Mouse (Mus musculus): Measurements from ENCODE around the gene Gata3. TPM values are rescaled to one million over a fixed set of nuclear protein-coding genes. Genes with fewer than 3 reads are reported as not detected.

Gata3 gene
- polyA plus RNA-seq, 1 experiment: 4.0 TPM

DNA sequence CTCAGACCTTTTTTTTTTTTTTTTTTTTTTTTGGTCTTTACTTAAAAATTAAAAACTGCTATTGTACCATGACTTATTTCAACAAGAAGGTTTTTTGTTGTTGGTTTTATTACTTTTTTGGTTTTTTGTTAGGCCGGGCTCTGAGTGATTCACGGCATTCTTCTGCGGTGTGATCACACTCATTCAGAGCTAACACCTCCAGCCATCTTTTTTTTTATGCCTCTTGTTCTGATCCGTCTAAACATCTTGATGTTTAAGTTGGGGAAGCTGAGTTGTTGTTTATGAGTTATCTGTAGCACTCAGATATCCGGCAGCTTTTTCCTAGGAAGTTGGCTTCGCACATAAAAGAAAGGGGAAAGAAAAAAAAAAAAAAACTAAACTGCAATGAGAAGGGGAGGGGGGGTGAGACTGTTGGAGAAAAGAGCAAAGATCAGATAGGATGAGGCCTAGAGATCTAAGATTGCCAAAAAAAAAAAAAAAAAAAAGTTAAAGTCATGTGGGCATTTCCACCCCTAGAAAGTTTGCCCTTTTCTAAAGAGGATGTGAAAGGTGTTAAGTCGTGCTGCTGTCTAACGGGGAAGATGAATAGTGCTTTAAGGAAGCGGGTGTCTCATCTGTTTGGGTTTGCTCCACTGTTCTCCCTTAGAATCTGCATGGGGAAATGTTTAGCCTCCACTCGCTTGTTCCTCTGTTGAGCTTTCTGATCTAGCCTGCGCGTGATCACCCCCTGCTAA, 22.6 kb downstream of the Gata3 start:
- Histone ChIP-seq H3K79me3 (ENCODE audit: low read depth) (no peaks in the 10 kb centered on the region), H3K79me2 (ENCODE audit: control insufficient read depth, insufficient read depth) (no peaks in the 10 kb centered on the region), H3K27me3 (ENCODE audit: control insufficient read depth, insufficient read depth, insufficient read length) (no peaks in the 10 kb centered on the region), H3ac (ENCODE audit: control insufficient read depth, insufficient read length, low read depth) (no peak overlapping the region), H3K4me3 (ENCODE audit: insufficient read depth, poor library complexity, severe bottlenecking) (no peak overlapping the region), H3K36me3 (ENCODE audit: control insufficient read depth, insufficient read depth) (peaks cover 10% of the 10 kb centered on the region)
- TF ChIP-seq CTCF (IDR thresholded peaks at IDR 0.05; ENCODE audit: control insufficient read depth, insufficient read depth, insufficient read length) (no peak), MYOG (IDR thresholded peaks at IDR 0.05; ENCODE audit: control insufficient read depth, extremely low read depth, insufficient read length) (no peak), USF1 (IDR thresholded peaks at IDR 0.05; ENCODE audit: low read depth) (no peak), FOSL1 (IDR thresholded peaks at IDR 0.05; ENCODE audit: insufficient read depth, low read length, poor library complexity, severe bottlenecking) (no peak), CEBPB (IDR thresholded peaks at IDR 0.05; ENCODE audit: low read depth) (no peak), MAX (IDR thresholded peaks at IDR 0.05) (no peak)

- Histone ChIP-seq H3K36me3 (ENCODE audit: control insufficient read depth, insufficient read depth) (peaks cover 7% of the 10 kb centered on the region), H3K4me3 (ENCODE audit: insufficient read depth, poor library complexity, severe bottlenecking) (no peak overlapping the region), H3K79me3 (ENCODE audit: low read depth) (no peaks in the 10 kb centered on the region), H3K27me3 (ENCODE audit: control insufficient read depth, insufficient read depth, insufficient read length) (no peaks in the 10 kb centered on the region), H3ac (ENCODE audit: control insufficient read depth, insufficient read length, low read depth) (no peak overlapping the region), H3K79me2 (ENCODE audit: control insufficient read depth, insufficient read depth) (no peaks in the 10 kb centered on the region)
- TF ChIP-seq FOSL1 (IDR thresholded peaks at IDR 0.05; ENCODE audit: insufficient read depth, low read length, poor library complexity, severe bottlenecking) (no peak), MYOD1 (IDR thresholded peaks at IDR 0.05; ENCODE audit: control insufficient read depth, insufficient read length, low read depth) (no peak), CTCF (IDR thresholded peaks at IDR 0.05; ENCODE audit: control insufficient read depth, insufficient read depth, insufficient read length) (no peak), CEBPB (IDR thresholded peaks at IDR 0.05; ENCODE audit: low read depth) (no peak), MAX (IDR thresholded peaks at IDR 0.05) (no peak), MYOG (IDR thresholded peaks at IDR 0.05; ENCODE audit: control insufficient read depth, extremely low read depth, insufficient read length) (no peak), USF1 (IDR thresholded peaks at IDR 0.05; ENCODE audit: low read depth) (no peak)
Observed at GRCm38 (mm10) chr2:9860698-9861097, 29.1 kb downstream of the Gata3 start.

DNA sequence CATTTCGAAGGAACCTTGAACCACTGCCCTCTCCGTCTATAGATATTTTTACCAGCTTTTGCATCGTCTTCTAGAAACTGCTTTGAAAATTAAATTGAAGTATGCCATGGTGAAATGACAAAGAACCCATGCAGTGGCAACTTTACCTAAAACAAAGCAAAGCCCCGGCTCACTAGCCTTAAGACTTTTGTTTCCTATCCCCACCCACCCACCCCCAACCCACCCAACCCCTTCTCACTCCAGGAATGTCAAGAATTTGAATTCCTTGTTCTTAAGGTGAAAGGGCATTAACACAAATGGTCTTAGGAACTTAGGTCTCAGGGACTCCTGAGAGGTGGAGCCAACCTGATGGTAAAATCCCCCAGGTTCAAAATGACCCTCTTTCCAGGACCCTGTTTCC, 34.0 kb downstream of the Gata3 start:
- no peak overlapping the region for H3K4me3 ChIP-seq (ENCODE audit: insufficient read depth, poor library complexity, severe bottlenecking)
- no peak overlapping the region for H3ac ChIP-seq (ENCODE audit: control insufficient read depth, insufficient read length, low read depth)
- H3K79me2 ChIP-seq (ENCODE audit: control insufficient read depth, insufficient read depth): no peaks in the 10 kb centered on the region
- no peaks in the 10 kb centered on the region for H3K79me3 ChIP-seq (ENCODE audit: low read depth)
- TF ChIP-seq USF1 (IDR thresholded peaks at IDR 0.05; ENCODE audit: low read depth) (no peak), CEBPB (IDR thresholded peaks at IDR 0.05; ENCODE audit: low read depth) (no peak), MAX (IDR thresholded peaks at IDR 0.05) (no peak), MYOD1 (IDR thresholded peaks at IDR 0.05; ENCODE audit: control insufficient read depth, insufficient read length, low read depth) (no peak), FOSL1 (IDR thresholded peaks at IDR 0.05; ENCODE audit: insufficient read depth, low read length, poor library complexity, severe bottlenecking) (no peak), MYOG (IDR thresholded peaks at IDR 0.05; ENCODE audit: control insufficient read depth, extremely low read depth, insufficient read length) (no peak)
- no peaks in the 10 kb centered on the region for H3K36me3 ChIP-seq (ENCODE audit: control insufficient read depth, insufficient read depth)
- no peaks in the 10 kb centered on the region for H3K27me3 ChIP-seq (ENCODE audit: control insufficient read depth, insufficient read depth, insufficient read length)

- H3K27me3 ChIP-seq (ENCODE audit: control insufficient read depth, insufficient read depth, insufficient read length): no peaks in the 10 kb centered on the region
- no peaks in the 10 kb centered on the region for H3K36me3 ChIP-seq (ENCODE audit: control insufficient read depth, insufficient read depth)
- no peaks in the 10 kb centered on the region for H3K79me2 ChIP-seq (ENCODE audit: control insufficient read depth, insufficient read depth)
- H3K4me3 ChIP-seq (ENCODE audit: insufficient read depth, poor library complexity, severe bottlenecking): no peak overlapping the region
- TF ChIP-seq USF1 (IDR thresholded peaks at IDR 0.05; ENCODE audit: low read depth) (no peak), MAX (IDR thresholded peaks at IDR 0.05) (no peak), MYOG (IDR thresholded peaks at IDR 0.05; ENCODE audit: control insufficient read depth, extremely low read depth, insufficient read length) (no peak), CEBPB (IDR thresholded peaks at IDR 0.05; ENCODE audit: low read depth) (no peak), FOSL1 (IDR thresholded peaks at IDR 0.05; ENCODE audit: insufficient read depth, low read length, poor library complexity, severe bottlenecking) (no peak), MYOD1 (IDR thresholded peaks at IDR 0.05; ENCODE audit: control insufficient read depth, insufficient read length, low read depth) (no peak), CTCF (IDR thresholded peaks at IDR 0.05; ENCODE audit: control insufficient read depth, insufficient read depth, insufficient read length) (no peak)
- H3ac ChIP-seq (ENCODE audit: control insufficient read depth, insufficient read length, low read depth): no peak overlapping the region
- H3K79me3 ChIP-seq (ENCODE audit: low read depth): no peaks in the 10 kb centered on the region
Observed at GRCm38 (mm10) chr2:9852851-9853576, 36.8 kb downstream of the Gata3 start.

- no peaks in the 10 kb centered on the region for H3K36me3 ChIP-seq (ENCODE audit: control insufficient read depth, insufficient read depth)
- no peaks in the 10 kb centered on the region for H3K27me3 ChIP-seq (ENCODE audit: control insufficient read depth, insufficient read depth, insufficient read length)
- H3K79me2 ChIP-seq (ENCODE audit: control insufficient read depth, insufficient read depth): no peaks in the 10 kb centered on the region
- no peak overlapping the region for H3K4me3 ChIP-seq (ENCODE audit: insufficient read depth, poor library complexity, severe bottlenecking)
- H3ac ChIP-seq (ENCODE audit: control insufficient read depth, insufficient read length, low read depth): no peak overlapping the region
- H3K79me3 ChIP-seq (ENCODE audit: low read depth): no peaks in the 10 kb centered on the region
- no peak for TF ChIP-seq FOSL1 (IDR thresholded peaks at IDR 0.05; ENCODE audit: insufficient read depth, low read length, poor library complexity, severe bottlenecking)
Observed at GRCm38 (mm10) chr2:9835195-9835594, 54.6 kb downstream of the Gata3 start.

All from C2C12 (cell line).